Mouse (Mus musculus) C2C12 (cell line): ENCODE data around the gene Noto.

Source experiments
- CEBPB ChIP-seq: IDR thresholded peaks from one replicate; pipeline ENCODE4 v1.6.1; 2011; ENCODE audit warnings: low read depth, mild to moderate bottlenecking, control low read depth, moderate library complexity
- CTCF ChIP-seq: IDR thresholded peaks from one replicate; pipeline ENCODE4 v1.5.1; 2011; ENCODE audit not compliant: control insufficient read depth, insufficient read depth, insufficient read length
- MAX ChIP-seq: IDR thresholded peaks from one replicate; pipeline ENCODE4 v1.6.1; 2011; ENCODE audit warnings: mild to moderate bottlenecking, control low read depth
- MYOD1 ChIP-seq: IDR thresholded peaks from one replicate; pipeline ENCODE4 v1.6.1; 2011; ENCODE audit warnings: low read depth; ENCODE audit not compliant: control insufficient read depth, insufficient read length
- MYOG ChIP-seq: IDR thresholded peaks from one replicate; pipeline ENCODE4 v1.6.1; 2011; ENCODE audit not compliant: control insufficient read depth, insufficient read length; ENCODE audit errors: extremely low read depth
- USF1 ChIP-seq: IDR thresholded peaks from one replicate; pipeline ENCODE4 v1.6.1; 2011; ENCODE audit warnings: low read depth, mild to moderate bottlenecking, control low read depth, moderate library complexity

DNA sequence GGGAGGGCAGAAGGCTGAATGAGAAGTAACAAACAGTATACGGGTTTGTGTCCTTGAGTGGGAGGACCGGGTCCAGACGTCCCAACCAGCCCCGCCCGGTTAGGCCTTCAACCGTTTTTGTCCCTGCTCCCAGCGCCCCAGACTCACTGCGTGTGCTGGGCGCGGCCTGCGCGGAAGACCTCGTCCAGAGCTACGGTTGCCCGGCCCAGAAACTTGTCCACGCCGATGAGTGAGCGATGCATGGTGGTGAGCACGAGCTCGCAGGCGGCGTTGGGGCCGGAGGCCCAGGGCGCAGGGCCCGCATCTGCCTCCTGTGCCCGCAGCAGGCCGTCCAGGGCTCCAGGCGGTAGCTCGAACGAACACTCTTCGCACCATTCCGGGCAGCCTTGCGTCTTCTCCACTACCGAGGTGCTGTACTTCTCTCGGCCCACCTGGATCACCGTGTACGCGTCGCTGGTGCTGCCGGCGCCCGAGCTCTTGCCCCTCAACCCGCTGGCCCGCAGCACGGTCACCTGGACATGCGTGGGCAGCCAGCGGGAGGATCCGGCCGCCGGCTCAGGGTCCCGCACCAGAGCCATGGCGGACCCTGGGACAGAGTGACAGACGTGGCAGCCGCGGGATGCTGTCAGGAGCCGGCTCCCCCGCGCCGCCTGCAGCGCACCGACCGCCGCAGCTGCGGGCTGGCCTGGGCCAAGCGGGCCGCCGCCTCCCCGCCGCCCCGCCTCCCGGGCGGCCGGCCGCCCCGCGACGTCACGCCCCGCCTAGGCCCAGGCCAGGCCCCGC is 49.5 kb upstream of the Noto start, which contains the start of gene Rab11fip5:
- no peak for TF ChIP-seq CTCF
- no peak for TF ChIP-seq USF1
- TF ChIP-seq MYOG = no peak
- no peak for TF ChIP-seq MAX
- no peak for TF ChIP-seq CEBPB
- TF ChIP-seq MYOD1 = no peak
